Mouse (Mus musculus): ENCODE results near the gene Pcnx2. TPM values are rescaled to one million over a fixed set of nuclear protein-coding genes. Genes with fewer than 3 reads are reported as not detected.

Gene Pcnx2
- total RNA-seq, 4 experiments from 2014 or later = 58.1 to 68.8 (median 66.2) TPM

DNA sequence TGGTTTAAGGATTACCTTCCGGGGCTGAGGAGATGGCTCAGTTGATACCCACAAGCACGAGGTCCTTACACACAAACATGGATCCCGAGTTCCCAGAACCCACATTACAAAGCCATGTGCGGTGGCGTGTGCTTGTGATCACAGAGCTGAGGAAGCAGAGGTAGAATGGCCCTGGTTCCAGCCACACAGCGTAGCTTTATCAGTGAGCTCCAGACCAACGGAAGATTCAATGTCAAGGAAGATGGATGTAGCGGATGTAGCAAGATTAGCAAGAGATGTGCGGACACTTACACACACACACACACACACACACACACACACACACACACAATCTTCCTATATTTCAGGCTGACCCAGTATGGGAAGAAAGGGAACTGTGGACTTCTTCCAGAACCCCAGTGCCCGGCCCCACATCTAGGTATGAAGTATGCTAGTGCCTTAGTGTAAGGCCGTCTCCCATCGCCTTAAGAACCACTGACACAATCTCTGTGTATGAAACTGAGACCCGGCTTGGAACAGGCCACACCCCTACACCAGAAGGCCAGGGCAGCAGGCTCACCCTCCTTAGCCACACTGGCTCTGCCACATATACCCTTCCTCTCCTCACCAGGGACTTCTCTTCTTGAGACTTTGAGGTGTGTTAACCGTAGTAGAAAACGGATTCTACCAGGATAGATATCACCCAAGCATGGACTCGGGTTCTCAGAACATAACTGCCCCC is 134.9 kb downstream of the Pcnx2 start:
- no peak for DNase-seq (ENCODE audit: low spot score in 2 of 2)

- DNase-seq (ENCODE audit: low spot score in 2 of 2) = no peak
Observed at GRCm38 (mm10) chr8:125759022-125759421, 139.1 kb downstream of the Pcnx2 start.

DNA sequence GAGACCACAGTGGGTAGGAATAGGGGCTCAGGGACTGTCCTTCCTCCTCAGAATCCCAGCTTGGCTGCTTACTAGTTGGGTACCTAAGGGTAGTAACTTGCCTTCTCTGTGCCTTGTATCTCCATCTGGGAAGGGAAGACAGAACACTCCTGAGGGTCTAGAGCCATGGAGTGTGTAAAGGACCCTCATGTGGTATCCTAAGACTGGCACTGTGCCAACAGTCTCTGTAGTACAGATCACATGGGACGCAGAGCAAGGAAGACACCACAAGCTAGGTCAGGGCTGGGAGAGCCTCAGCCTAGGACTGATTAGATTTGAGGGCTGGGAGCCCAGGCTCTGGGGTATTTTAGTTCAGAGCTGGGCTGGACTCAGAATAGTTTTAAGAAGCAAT is 141.0 kb downstream of the Pcnx2 start:
- DNase-seq (ENCODE audit: low spot score in 2 of 2) = no peak

GRCm38 (mm10) chr8:125756391-125757105 is 141.6 kb downstream of the Pcnx2 start:
- no peak for DNase-seq (ENCODE audit: low spot score in 2 of 2)

- DNase-seq (ENCODE audit: low spot score in 2 of 2) = no peak
Observed at GRCm38 (mm10) chr8:125755896-125756295, 142.2 kb downstream of the Pcnx2 start.

GRCm38 (mm10) chr8:125750846-125751245 is 147.3 kb downstream of the Pcnx2 start:
- no peak for DNase-seq (ENCODE audit: low spot score in 2 of 2)

GRCm38 (mm10) chr8:125747390-125747789 is 150.7 kb downstream of the Pcnx2 start:
- DNase-seq (ENCODE audit: low spot score in 2 of 2) = no peak

DNA sequence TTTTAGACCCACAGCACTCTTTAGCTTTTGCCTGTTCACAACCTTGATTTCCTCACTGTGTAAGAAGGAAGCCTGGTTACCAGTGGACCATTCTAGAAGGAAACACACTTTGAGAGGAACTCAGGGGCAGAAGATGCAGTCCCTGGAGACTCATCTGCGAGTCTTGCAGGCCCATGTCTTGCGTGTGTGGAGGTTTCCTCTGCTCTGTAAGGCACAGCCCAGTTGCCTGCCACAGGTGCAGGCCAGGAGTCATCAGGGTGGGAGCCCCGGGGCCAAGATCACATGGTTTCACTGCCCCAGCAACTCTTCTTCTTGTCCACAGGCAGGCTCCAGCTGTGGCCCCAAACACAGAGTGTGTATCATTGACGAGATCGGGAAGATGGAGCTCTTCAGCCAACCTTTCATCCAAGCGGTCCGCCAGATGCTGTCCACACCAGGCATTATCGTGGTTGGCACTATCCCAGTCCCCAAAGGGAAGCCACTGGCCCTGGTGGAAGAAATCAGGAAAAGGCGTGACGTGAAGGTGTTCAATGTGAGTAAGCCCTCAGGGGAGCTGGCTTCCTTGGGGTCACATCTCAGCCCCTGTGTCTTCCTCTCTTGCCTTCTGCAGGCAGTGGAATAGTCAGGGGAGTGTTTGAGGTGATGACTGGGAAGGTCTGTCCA is 153.1 kb downstream of the Pcnx2 start:
- DNase-seq (ENCODE audit: low spot score in 2 of 2) = no peak

- no peak for DNase-seq (ENCODE audit: low spot score in 2 of 2)
Observed at GRCm38 (mm10) chr8:125742406-125742805, 155.7 kb downstream of the Pcnx2 start.

- DNase-seq (ENCODE audit: low spot score in 2 of 2) = no peak
Observed at GRCm38 (mm10) chr8:125741855-125742254, 156.3 kb downstream of the Pcnx2 start.

GRCm38 (mm10) chr8:125741377-125741776 is 156.7 kb downstream of the Pcnx2 start:
- DNase-seq (ENCODE audit: low spot score in 2 of 2) = no peak

- DNase-seq (ENCODE audit: low spot score in 2 of 2) = no peak
Observed at GRCm38 (mm10) chr8:125740655-125741054, 157.5 kb downstream of the Pcnx2 start.

DNA sequence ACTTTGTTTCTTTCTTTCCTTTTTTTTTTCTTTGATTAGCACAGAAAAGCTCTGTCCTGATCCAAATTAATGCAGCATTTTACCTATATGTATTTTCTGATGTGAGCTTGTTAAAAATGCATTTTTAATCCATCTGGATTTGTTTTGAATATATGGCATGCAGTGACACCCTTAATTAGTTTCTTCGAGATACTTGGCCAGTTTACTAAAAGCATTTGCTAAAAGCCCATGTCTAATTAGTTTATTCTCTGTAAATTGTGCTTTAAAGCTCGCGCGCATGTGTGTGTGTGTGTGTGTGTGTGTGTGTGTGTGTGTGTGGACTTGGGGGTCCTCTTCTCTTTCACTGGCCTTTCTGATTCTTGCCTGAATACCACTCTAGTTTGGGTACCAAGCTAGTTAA is 159.2 kb downstream of the Pcnx2 start:
- DNase-seq (ENCODE audit: low spot score in 2 of 2) = no peak

DNA sequence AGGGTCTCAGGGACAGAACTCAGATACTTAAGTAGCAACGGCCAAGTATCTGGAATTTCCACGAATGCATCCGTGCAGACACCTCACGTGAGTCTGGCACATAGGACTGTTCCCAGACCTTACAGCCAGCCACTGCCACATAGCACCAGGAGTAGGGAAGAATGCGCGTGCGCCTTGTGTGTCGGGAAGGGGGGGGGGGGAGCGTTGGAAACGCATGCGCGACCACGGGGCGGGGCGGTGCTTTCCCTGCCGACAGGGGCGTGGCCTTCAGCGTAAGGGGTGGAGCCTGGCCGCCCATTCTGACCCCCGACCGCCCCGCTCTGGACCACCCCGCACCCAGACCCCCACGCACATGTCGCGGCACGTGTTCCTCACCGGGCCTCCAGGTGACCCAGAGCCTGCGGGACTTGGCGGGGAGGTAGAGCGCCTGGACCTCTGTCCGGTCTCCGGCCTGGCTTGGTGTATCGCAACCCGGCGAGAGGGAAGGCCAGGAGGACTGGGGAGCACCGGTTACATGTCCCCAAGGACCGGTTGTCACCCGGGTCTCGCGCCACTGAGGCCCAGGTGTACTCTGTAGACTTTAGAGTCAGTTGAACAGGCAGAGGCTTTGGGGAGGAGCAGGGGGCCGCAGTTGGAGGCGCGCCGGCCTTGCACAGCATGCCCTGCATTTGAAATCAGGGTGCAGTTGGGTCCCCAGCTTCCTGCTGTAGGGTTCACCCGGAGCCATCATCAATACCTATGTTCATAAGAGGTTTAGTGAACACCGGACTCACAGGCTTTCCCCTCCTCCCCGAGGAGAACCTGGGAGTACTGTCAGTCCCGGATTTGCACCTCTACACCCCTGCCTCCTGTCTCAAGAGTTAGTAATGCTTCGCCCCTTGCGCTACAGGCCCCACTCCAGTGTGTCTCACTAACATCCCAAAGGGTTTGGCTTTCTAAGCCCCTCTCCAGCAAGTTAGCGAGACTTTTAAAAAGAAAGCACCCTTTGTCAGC is 163.9 kb downstream of the Pcnx2 start:
- DNase-seq (ENCODE audit: low spot score in 2 of 2) = peak; percentile 63 to 82

- no peak for DNase-seq (ENCODE audit: low spot score in 2 of 2)
Observed at GRCm38 (mm10) chr8:125729746-125730145, 168.4 kb downstream of the Pcnx2 start, which contains the start of gene Ntpcr. Ntpcr (plus strand) TSS chr8:125729963.

GRCm38 (mm10) chr8:125727797-125728196 is 170.3 kb downstream of the Pcnx2 start:
- no peak for DNase-seq (ENCODE audit: low spot score in 2 of 2)

GRCm38 (mm10) chr8:125726986-125727385 is 171.1 kb downstream of the Pcnx2 start:
- DNase-seq (ENCODE audit: low spot score in 2 of 2) = no peak

DNA sequence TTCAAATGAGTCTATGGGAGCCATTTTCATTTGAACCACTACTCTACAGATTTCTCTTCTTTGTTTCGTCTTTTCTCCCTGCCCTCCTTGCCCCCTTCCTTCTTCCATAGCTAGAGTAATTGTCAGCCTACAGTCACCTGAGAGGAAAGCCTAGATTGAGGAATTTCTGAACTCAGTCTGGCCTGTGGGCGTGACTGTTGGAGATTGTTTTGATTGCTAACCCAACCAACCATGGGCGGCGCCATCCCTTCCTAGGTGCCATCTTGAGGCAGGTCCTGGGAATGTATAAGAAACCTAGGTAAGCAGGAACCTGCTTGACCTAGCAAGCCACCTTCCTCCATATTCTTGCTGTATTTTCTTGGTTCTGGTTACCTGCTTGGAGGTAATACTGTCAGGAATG is 172.0 kb downstream of the Pcnx2 start:
- DNase-seq (ENCODE audit: low spot score in 2 of 2) = no peak

DNA sequence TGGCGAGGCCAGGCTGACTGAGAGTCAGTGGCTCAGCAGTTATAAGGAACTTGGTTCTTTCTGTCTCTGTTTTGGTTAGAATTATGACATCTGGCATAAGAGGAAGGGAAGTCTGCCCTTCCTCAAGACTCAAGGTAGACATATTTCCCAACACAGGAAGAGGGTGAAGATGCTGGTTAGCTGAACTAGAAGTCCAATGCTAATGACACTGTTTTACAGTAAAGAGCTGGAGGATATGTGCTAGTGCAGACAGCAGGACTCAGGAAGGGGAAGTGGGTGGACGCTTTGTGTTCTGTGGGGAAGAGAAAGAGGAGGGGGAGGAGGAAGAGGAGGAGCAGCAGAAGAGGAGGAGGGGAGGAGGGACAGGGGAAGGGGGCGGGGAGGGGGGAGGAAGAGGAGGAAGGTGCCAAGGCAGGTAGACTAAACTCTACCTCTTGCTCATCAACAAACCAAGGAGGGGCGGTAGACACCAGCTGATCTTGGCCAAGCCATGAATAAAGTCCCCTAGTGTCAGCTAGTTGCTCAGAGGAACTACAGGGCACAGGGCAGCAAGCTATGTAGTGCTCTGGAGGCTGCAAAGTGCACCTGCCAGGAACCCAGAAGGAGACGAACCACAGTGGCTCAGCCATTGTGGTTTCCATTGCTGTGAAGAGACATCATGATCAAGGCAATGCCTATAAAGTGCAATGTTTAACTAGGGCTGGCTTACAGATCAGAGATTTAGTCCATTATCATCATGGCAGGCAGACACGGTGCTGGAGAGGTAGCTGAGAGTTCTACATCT is 172.9 kb downstream of the Pcnx2 start:
- DNase-seq (ENCODE audit: low spot score in 2 of 2) = no peak

GRCm38 (mm10) chr8:125723437-125723836 is 174.7 kb downstream of the Pcnx2 start:
- no peak for DNase-seq (ENCODE audit: low spot score in 2 of 2)

Data from layer of hippocampus, adult 8-10 months (tissue).